Mouse (Mus musculus) hindbrain, embryonic 11.5 days (tissue): ENCODE measurements around the gene Cd86. TPM values are rescaled to one million over a fixed set of nuclear protein-coding genes. Genes with fewer than 3 reads are reported as not detected.

Source experiments
- ATAC-seq: fragments of 200-750 bp; cut with Nextera tagmentation; 2 replicates; pipeline ENCODE4 v1.8.0; 2017; ENCODE audit warnings: mild to moderate bottlenecking, moderate TSS enrichment, moderate library complexity; ENCODE audit not compliant: low FRiP score
- DNase-seq: peaks from one replicate; pipeline ENCODE4 v3.0.0-alpha.2; 2015; ENCODE audit warnings: low spot score
- H3K27ac ChIP-seq: fragments of 300-500 bp; sonication (generic); 2 replicates; pipeline ENCODE4 v1.5.1; 2014; ENCODE audit warnings: mild to moderate bottlenecking, low read depth, low read length
- H3K27me3 ChIP-seq: fragments of 300-500 bp; sonication (generic); 2 replicates; pipeline ENCODE4 v1.6.1; 2014; ENCODE audit warnings: mild to moderate bottlenecking, low read length, moderate library complexity, mixed read lengths; ENCODE audit not compliant: control insufficient read depth, insufficient read depth
- H3K36me3 ChIP-seq: fragments of 300-500 bp; sonication (generic); 2 replicates; pipeline ENCODE4 v1.6.1; 2014; ENCODE audit warnings: mild to moderate bottlenecking, low read length, moderate library complexity, mixed read lengths; ENCODE audit not compliant: control insufficient read depth, insufficient read depth
- H3K4me1 ChIP-seq: fragments of 300-500 bp; sonication (generic); replicated peaks from 2 replicates; pipeline ENCODE4 v1.6.1; 2014; ENCODE audit warnings: low read length, mixed read lengths; ENCODE audit not compliant: control insufficient read depth, insufficient read depth
- H3K4me2 ChIP-seq: fragments of 300-500 bp; sonication (generic); replicated peaks from 2 replicates; pipeline ENCODE4 v1.6.1; 2014; ENCODE audit warnings: mild to moderate bottlenecking, low read depth, low read length
- H3K4me3 ChIP-seq: fragments of 300-500 bp; sonication (generic); 2 replicates; pipeline ENCODE4 v1.5.1; 2014; ENCODE audit warnings: low read depth, low read length
- H3K9ac ChIP-seq: fragments of 300-500 bp; sonication (generic); 2 replicates; pipeline ENCODE4 v1.6.1; 2014; ENCODE audit warnings: low read depth, low read length
- H3K9me3 ChIP-seq: fragments of 300-500 bp; sonication (generic); 2 replicates; pipeline ENCODE4 v1.6.1; 2016; ENCODE audit warnings: low read length; ENCODE audit not compliant: control insufficient read depth
- WGBS: fragments of 180-500 bp; shearing (Covaris S2); extraction: QIAGEN DNeasy Blood & Tissue Kit; methylation state at CpG from one replicate; pipeline ENCODE4 v1.1.7; 2014; 5-methylcytosine and 5-hydroxymethylcytosine counted together
- polyA plus RNA-seq: library from polyadenylated mRNA; unstranded; fragments of >200 nt; fragmentation: Nextera tagmentation; extraction: Ambion mirVana; gene quantifications from 2 replicates; pipeline ENCODE4 v1.2.1, GENCODE M21; 2014

The Cd86 gene
- polyA plus RNA-seq, 1 experiment from 2014 or later: 1.7 TPM

GRCm38 (mm10) chr16:36673196-36673595, 7.3 kb upstream of the Cd86 start:
- H3K27me3 ChIP-seq: no peaks in the 10 kb centered on the region
- no peak for ATAC-seq
- no peak overlapping the region for H3K27ac ChIP-seq
- H3K9me3 ChIP-seq: no peaks in the 10 kb centered on the region
- no peak overlapping the region for H3K9ac ChIP-seq
- no peaks in the 10 kb centered on the region for H3K4me1 ChIP-seq
- no peak for DNase-seq
- no peak overlapping the region for H3K4me2 ChIP-seq
- 87% methylated on average over 4 of the region's 4 CpGs for WGBS
- no peaks in the 10 kb centered on the region for H3K36me3 ChIP-seq
- H3K4me3 ChIP-seq: no peak overlapping the region

DNA sequence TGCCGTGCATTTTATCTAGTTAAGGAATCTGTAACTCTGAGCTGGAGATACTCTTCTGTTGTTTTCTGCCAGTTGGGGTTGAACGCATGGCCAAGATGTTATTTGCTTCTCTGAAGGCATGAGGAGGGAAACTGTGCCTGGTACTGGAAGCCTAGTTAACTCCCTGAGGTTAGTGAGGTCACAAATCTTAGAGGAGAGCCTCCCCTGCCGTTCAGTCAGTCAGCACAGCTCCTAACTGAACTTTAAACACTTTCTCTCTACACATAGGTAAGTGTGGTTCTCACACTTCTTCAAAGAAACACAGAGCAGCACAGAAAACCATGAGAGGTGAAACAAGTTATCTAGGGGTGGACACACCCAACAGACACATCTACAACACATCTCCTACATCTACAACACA, 4.7 kb upstream of the Cd86 start:
- Histone ChIP-seq H3K4me3 (no peak overlapping the region), H3K4me2 (no peak overlapping the region), H3K9me3 (no peaks in the 10 kb centered on the region), H3K36me3 (no peaks in the 10 kb centered on the region), H3K27ac (no peak overlapping the region), H3K9ac (no peak overlapping the region), H3K27me3 (no peaks in the 10 kb centered on the region), H3K4me1 (no peaks in the 10 kb centered on the region)
- no peak for ATAC-seq
- no peak for DNase-seq
- WGBS: 91% methylated on average over 3 of the region's 3 CpGs

GRCm38 (mm10) chr16:36666448-36667017, 652 bp upstream of the Cd86 start:
- Histone ChIP-seq H3K4me2 (no peak overlapping the region), H3K4me1 (no peaks in the 10 kb centered on the region), H3K4me3 (no peak overlapping the region), H3K27me3 (no peaks in the 10 kb centered on the region), H3K27ac (no peak overlapping the region), H3K9me3 (no peaks in the 10 kb centered on the region), H3K36me3 (no peaks in the 10 kb centered on the region), H3K9ac (no peak overlapping the region)
- no peak for ATAC-seq
- 91% methylated on average over 10 of the region's 10 CpGs for WGBS
- DNase-seq: no peak

DNA sequence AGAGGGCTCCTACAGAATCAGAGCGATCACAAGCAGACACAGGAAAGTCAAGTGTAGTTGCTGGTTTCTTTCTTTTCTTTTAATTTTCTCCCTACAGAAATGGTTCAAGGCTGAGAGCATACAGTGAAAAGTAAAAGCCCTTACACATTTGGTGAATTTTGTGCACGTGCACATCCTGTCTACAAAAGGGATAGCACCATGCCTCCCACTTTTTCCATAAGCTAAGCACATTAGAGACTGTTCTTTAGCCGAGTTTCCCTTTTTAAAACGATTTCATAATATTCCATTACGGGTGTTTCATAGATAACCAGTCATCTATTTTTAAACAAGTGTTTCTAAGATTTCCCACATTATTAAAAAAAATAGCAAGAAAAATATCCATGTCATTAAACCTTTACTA, 2.4 kb downstream of the Cd86 start:
- Histone ChIP-seq H3K4me3 (no peak overlapping the region), H3K4me2 (no peak overlapping the region), H3K36me3 (no peaks in the 10 kb centered on the region), H3K4me1 (no peaks in the 10 kb centered on the region), H3K9ac (no peak overlapping the region), H3K27me3 (no peaks in the 10 kb centered on the region), H3K27ac (no peak overlapping the region), H3K9me3 (no peaks in the 10 kb centered on the region)
- 90% methylated on average over 5 of the region's 5 CpGs for WGBS
- DNase-seq (no peak), ATAC-seq (no peak)

GRCm38 (mm10) chr16:36661330-36661729, 4.6 kb downstream of the Cd86 start:
- Histone ChIP-seq H3K4me2 (no peak overlapping the region), H3K4me3 (no peak overlapping the region), H3K4me1 (no peaks in the 10 kb centered on the region), H3K27me3 (no peaks in the 10 kb centered on the region), H3K9ac (no peak overlapping the region), H3K27ac (no peak overlapping the region), H3K36me3 (no peaks in the 10 kb centered on the region), H3K9me3 (no peaks in the 10 kb centered on the region)
- WGBS: 81% methylated on average over 10 of the region's 10 CpGs
- DNase-seq (no peak), ATAC-seq (no peak)

GRCm38 (mm10) chr16:36655910-36656309, 10.0 kb downstream of the Cd86 start:
- 93% methylated on average over 4 of the region's 4 CpGs for WGBS
- Histone ChIP-seq H3K9me3 (no peaks in the 10 kb centered on the region), H3K4me3 (no peak overlapping the region)

DNA sequence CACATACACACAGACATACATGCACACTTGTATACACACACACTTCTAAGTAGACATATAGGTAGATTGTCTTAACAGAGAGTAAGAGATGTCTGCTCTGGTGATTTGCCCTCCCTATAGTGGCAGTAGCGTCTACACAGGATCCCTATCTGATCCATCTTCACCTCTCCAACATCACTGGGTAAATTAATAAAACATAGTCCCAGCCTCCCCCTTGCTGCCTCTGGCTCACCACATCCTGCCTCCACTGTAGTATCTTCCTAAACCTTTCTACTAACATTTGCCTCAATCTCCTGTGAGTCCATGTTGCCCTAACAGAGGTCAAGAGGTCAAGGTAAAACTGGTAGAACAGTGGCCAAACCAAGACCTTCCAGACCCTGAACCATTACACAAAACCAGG, 10.7 kb downstream of the Cd86 start:
- WGBS: 96% methylated on average over 1 of the region's 1 CpGs
- Histone ChIP-seq H3K9me3 (no peaks in the 10 kb centered on the region), H3K4me1 (no peaks in the 10 kb centered on the region), H3K9ac (no peak overlapping the region), H3K27ac (no peak overlapping the region), H3K4me2 (no peak overlapping the region), H3K36me3 (no peaks in the 10 kb centered on the region), H3K27me3 (no peaks in the 10 kb centered on the region), H3K4me3 (no peak overlapping the region)
- ATAC-seq (no peak), DNase-seq (no peak)

More at GRCm38 (mm10) chr16:36655910-36656309, 10.0 kb downstream of the Cd86 start:
- H3K4me2 ChIP-seq: no peak overlapping the region
- no peaks in the 10 kb centered on the region for H3K27me3 ChIP-seq
- no peak overlapping the region for H3K27ac ChIP-seq
- H3K36me3 ChIP-seq: no peaks in the 10 kb centered on the region
- no peak overlapping the region for H3K9ac ChIP-seq
- DNase-seq (no peak), ATAC-seq (no peak)
- H3K4me1 ChIP-seq: no peaks in the 10 kb centered on the region

- DNase-seq (no peak), ATAC-seq (no peak)
- Histone ChIP-seq H3K9me3 (no peaks in the 10 kb centered on the region), H3K27me3 (no peaks in the 10 kb centered on the region), H3K9ac (no peak overlapping the region), H3K36me3 (no peaks in the 10 kb centered on the region), H3K4me3 (no peak overlapping the region), H3K27ac (no peak overlapping the region), H3K4me1 (no peaks in the 10 kb centered on the region), H3K4me2 (no peak overlapping the region)
- WGBS: 62% methylated on average over 6 of the region's 6 CpGs
Observed at GRCm38 (mm10) chr16:36651174-36651766, 14.6 kb downstream of the Cd86 start.

- no peak for ATAC-seq
- DNase-seq: no peak
- no peaks in the 10 kb centered on the region for H3K9me3 ChIP-seq
- no peak overlapping the region for H3K9ac ChIP-seq
- no peaks in the 10 kb centered on the region for H3K36me3 ChIP-seq
- WGBS: 89% methylated on average over 4 of the region's 4 CpGs
- no peaks in the 10 kb centered on the region for H3K27me3 ChIP-seq
- H3K4me1 ChIP-seq: no peaks in the 10 kb centered on the region
- no peak overlapping the region for H3K27ac ChIP-seq
- no peak overlapping the region for H3K4me2 ChIP-seq
- no peak overlapping the region for H3K4me3 ChIP-seq
Observed at GRCm38 (mm10) chr16:36650511-36650910, 15.4 kb downstream of the Cd86 start.
